Mouse (Mus musculus): Measurements from ENCODE around the gene Cpvl. TPM values are rescaled to one million over a fixed set of nuclear protein-coding genes. Genes with fewer than 3 reads are reported as not detected.
A peak's percentile ranks its signal among the peaks of the same experiment; 100 is the strongest.

Gene Cpvl
- total RNA-seq, 2 experiments from 2014 or later: not detected

GRCm38 (mm10) chr6:53884931-53885330 is 93.5 kb downstream of the Cpvl start:
- DNase-seq: no peak

DNA sequence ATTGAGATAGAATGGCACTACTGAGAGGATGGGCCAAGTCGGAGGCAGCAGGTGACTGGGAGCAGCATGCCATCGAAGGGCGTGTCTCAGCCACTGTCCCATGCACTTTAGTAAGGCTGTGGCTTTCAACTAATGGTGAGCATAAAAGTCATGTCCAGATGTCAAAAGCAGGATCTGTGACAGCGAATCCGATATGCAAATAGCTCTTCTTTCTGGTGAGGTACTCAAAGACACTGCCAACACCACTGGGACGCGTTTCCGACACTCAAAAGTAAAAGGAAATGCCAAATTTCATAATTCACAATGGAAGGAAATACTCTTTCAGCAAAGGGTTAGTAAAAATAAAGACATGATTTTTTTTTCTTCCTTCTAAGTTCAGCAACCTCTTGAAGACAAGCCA is 94.0 kb downstream of the Cpvl start:
- DNase-seq: no peak

DNA sequence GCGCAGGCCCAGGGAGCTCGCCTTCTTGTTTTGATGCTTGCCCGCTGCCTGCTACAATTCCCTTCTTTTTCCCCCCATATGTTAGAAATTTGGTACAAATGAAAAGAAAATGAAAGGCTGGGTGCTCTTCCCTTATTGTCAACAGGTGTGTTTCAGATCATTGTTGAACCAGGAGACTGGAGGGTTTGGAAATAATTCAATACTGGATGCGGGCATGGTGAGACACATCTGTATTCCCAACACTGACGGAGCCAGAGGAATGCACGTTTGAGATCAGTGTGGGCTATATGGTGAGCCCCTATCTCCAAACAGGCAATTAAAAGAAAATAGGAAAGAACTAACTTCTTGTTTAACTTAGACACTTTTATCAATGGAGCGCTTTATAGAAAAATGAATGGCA is 95.1 kb downstream of the Cpvl start:
- no peak for DNase-seq

DNA sequence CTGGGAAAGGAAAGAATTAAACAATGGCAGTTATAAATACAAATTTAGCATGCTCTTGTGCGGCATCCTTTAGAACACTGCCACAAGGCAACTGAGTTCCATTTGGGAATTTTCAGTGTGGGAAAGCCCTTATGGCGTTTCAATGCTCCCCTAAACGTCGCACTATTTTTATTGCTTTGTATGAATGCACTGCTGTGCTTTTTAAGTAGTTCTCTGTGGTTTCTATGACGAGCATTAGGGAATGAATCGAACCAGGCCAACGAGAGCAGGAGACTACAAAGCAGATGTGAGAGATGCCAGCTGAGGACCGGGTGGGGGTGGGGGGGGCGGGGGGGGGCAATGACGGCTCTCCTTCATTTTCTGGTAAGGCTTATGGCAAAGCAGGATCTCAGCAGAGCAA is 96.8 kb downstream of the Cpvl start:
- no peak for DNase-seq

- no peak for DNase-seq
Measured at GRCm38 (mm10) chr6:53881235-53881606, 97.2 kb downstream of the Cpvl start.

GRCm38 (mm10) chr6:53880530-53881234 is 97.8 kb downstream of the Cpvl start:
- no peak for DNase-seq

- no peak for DNase-seq
Measured at GRCm38 (mm10) chr6:53879567-53879966, 98.9 kb downstream of the Cpvl start.

- no peak for DNase-seq
Measured at GRCm38 (mm10) chr6:53874881-53875429, 103.5 kb downstream of the Cpvl start.

- no peak for DNase-seq
Measured at GRCm38 (mm10) chr6:53871903-53872302, 106.6 kb downstream of the Cpvl start.

- no peak for DNase-seq
Measured at GRCm38 (mm10) chr6:53863011-53863410, 115.5 kb downstream of the Cpvl start.

GRCm38 (mm10) chr6:53859106-53859505 is 119.4 kb downstream of the Cpvl start:
- no peak for DNase-seq

GRCm38 (mm10) chr6:53857822-53858221 is 120.6 kb downstream of the Cpvl start:
- no peak for DNase-seq

GRCm38 (mm10) chr6:53856775-53857174 is 121.7 kb downstream of the Cpvl start:
- DNase-seq: no peak

DNA sequence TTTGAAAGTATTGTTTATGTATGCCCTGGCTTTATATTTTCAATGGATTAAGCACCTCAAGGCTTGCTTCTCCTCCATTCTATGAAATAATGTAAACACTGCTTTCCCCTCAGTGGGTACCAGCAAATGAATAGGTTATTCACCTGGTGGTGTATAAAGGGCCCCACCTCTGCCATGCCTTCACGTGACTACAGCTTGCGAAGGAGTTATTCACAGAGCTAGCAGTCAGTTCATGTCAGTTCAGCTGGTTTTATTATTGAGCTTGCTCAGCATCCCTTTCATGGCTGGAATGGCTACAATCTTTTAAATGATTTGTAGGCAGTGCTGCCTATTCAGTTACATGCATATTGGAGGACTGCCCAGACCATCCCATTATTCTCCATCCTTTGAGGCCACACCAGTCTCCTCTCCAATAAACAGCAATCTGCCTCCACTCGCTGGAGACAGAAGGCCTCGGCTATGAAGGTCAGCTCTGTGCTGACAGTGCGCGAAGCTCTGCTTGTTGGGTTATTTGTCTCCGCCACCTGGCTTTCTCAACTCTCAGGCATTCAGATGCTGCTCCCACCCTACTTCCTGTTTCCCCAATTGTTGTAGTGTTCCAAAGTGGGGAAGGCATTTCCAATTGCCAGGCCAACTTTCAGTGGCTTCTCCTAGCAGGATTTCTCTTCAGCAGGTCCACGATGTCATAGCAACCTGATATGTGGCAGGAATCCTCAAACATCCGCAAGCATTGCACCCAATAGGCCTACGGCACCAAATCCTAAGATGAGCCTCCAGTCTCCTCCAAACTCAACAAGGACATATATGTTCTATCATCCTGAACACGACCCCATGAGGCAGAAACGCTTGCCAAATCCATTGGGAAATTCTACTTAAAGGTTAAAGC is 123.3 kb downstream of the Cpvl start:
- DNase-seq: peak; percentile 7 to 18

DNA sequence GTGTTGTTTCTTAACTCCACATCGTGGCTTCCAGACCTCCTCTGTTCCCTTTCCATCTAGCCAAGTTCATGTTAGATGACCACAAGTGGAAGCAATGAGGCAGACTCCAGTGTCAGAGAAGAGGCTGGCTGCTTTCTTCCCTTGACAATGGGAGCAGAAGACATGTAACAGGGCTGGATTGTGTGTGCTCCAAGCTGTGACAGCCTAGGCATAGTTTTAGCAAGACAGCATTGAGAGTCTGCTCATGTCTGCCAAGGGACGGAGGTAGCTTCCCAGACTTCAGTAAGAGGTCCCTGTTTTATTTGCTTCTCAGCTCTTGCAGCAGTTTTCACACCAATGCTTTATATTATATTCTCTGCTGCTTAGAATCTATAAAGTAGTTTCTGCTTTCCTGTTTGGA is 124.2 kb downstream of the Cpvl start:
- DNase-seq: no peak

- no peak for DNase-seq
Measured at GRCm38 (mm10) chr6:53853546-53853945, 124.9 kb downstream of the Cpvl start.

- DNase-seq: no peak
Measured at GRCm38 (mm10) chr6:53844626-53845025, 133.8 kb downstream of the Cpvl start.

- DNase-seq: peak in 1 of 2 experiments; percentile 42
Measured at GRCm38 (mm10) chr6:53825213-53825612, 153.3 kb downstream of the Cpvl start.

Other genes starting within 250 kb of the Cpvl start
- 1 to 10 TPM; 6.8 to 7.9 TPM for gene Tril, start 157.8 kb downstream of the Cpvl start, total RNA-seq (2021)
- 10 to 100 TPM in 1 of 2 experiments, 1 to 10 TPM in 1; 5.5 to 15.6 TPM for gene Chn2, start 60.9 kb upstream of the Cpvl start, total RNA-seq (2021)